Mouse (Mus musculus) midbrain, embryonic 12.5 days (tissue): Measurements from ENCODE around the gene Gm10282. TPM values are rescaled to one million over a fixed set of nuclear protein-coding genes. Genes with fewer than 3 reads are reported as not detected.

ENCODE experiments used
- ATAC-seq: fragments of 200-750 bp; cut with Nextera tagmentation; 2 replicates; pipeline ENCODE4 v1.8.0; 2017; ENCODE audit warnings: low read depth, moderate TSS enrichment, moderate library complexity; ENCODE audit not compliant: low FRiP score
- H3K27ac ChIP-seq: fragments of 300-500 bp; sonication (generic); replicated peaks from 2 replicates; pipeline ENCODE4 v1.5.1; 2016; ENCODE audit warnings: mild to moderate bottlenecking
- H3K27me3 ChIP-seq: fragments of 300-500 bp; sonication (generic); 2 replicates; pipeline ENCODE4 v1.6.1; 2016; ENCODE audit warnings: mild to moderate bottlenecking
- H3K36me3 ChIP-seq: fragments of 300-500 bp; sonication (generic); 2 replicates; pipeline ENCODE4 v1.6.1; 2016
- H3K4me1 ChIP-seq: fragments of 300-500 bp; sonication (generic); 2 replicates; pipeline ENCODE4 v1.6.1; 2016
- H3K4me2 ChIP-seq: fragments of 300-500 bp; sonication (generic); replicated peaks from 2 replicates; pipeline ENCODE4 v1.6.1; 2016; ENCODE audit warnings: mild to moderate bottlenecking, moderate library complexity
- H3K4me3 ChIP-seq: fragments of 300-500 bp; sonication (generic); 2 replicates; pipeline ENCODE4 v1.5.1; 2016; ENCODE audit warnings: mild to moderate bottlenecking
- H3K9ac ChIP-seq: fragments of 300-500 bp; sonication (generic); replicated peaks from 2 replicates; pipeline ENCODE4 v1.6.1; 2016; ENCODE audit warnings: mild to moderate bottlenecking, moderate library complexity
- H3K9me3 ChIP-seq: fragments of 300-500 bp; sonication (generic); 2 replicates; pipeline ENCODE4 v1.6.1; 2016; ENCODE audit warnings: mild to moderate bottlenecking
- WGBS: fragments of 180-500 bp; shearing (Covaris S2); methylation state at CpG from one replicate; pipeline ENCODE4 v1.1.7; 2016; 5-methylcytosine and 5-hydroxymethylcytosine counted together
- polyA plus RNA-seq: library from polyadenylated mRNA; unstranded; fragments of >200 nt; fragmentation: Nextera tagmentation; extraction: Ambion mirVana; gene quantifications from 2 replicates; pipeline ENCODE4 v1.2.1, GENCODE M21; 2016

The Gm10282 gene
- polyA plus RNA-seq, 1 experiment from 2014 or later: 25.7 TPM

GRCm38 (mm10) chr8:72285285-72285684, 19.8 kb downstream of the Gm10282 start:
- no peak overlapping the region for H3K4me2 ChIP-seq
- no peaks in the 10 kb centered on the region for H3K27me3 ChIP-seq
- H3K4me3 ChIP-seq: no peak overlapping the region
- no peak overlapping the region for H3K27ac ChIP-seq
- no peaks in the 10 kb centered on the region for H3K9me3 ChIP-seq
- 76% methylated on average over 4 of the region's 4 CpGs for WGBS
- H3K36me3 ChIP-seq: no peaks in the 10 kb centered on the region
- H3K9ac ChIP-seq: no peak overlapping the region
- ATAC-seq: no peak
- no peaks in the 10 kb centered on the region for H3K4me1 ChIP-seq

- no peak overlapping the region for H3K4me3 ChIP-seq
- ATAC-seq: no peak
- no peaks in the 10 kb centered on the region for H3K4me1 ChIP-seq
- no peaks in the 10 kb centered on the region for H3K27me3 ChIP-seq
- no peak overlapping the region for H3K27ac ChIP-seq
- 50% methylated on average over 3 of the region's 3 CpGs for WGBS
- H3K4me2 ChIP-seq: no peak overlapping the region
- H3K36me3 ChIP-seq: no peaks in the 10 kb centered on the region
- H3K9ac ChIP-seq: no peak overlapping the region
- H3K9me3 ChIP-seq: no peaks in the 10 kb centered on the region
Measured at GRCm38 (mm10) chr8:72281634-72282033, 23.4 kb downstream of the Gm10282 start.

GRCm38 (mm10) chr8:72279151-72279550, 25.9 kb downstream of the Gm10282 start:
- 76% methylated on average over 7 of the region's 7 CpGs for WGBS
- no peak for ATAC-seq
- no peak overlapping the region for H3K9ac ChIP-seq
- H3K4me2 ChIP-seq: no peak overlapping the region
- H3K9me3 ChIP-seq: no peaks in the 10 kb centered on the region
- no peaks in the 10 kb centered on the region for H3K27me3 ChIP-seq
- no peak overlapping the region for H3K4me3 ChIP-seq
- H3K27ac ChIP-seq: no peak overlapping the region
- H3K4me1 ChIP-seq: no peaks in the 10 kb centered on the region
- no peaks in the 10 kb centered on the region for H3K36me3 ChIP-seq

GRCm38 (mm10) chr8:72277244-72277643, 27.8 kb downstream of the Gm10282 start:
- no peaks in the 10 kb centered on the region for H3K36me3 ChIP-seq
- H3K27ac ChIP-seq: no peak overlapping the region
- no peak for ATAC-seq
- H3K9ac ChIP-seq: no peak overlapping the region
- no peaks in the 10 kb centered on the region for H3K9me3 ChIP-seq
- H3K4me2 ChIP-seq: no peak overlapping the region
- no peaks in the 10 kb centered on the region for H3K27me3 ChIP-seq
- H3K4me1 ChIP-seq: no peaks in the 10 kb centered on the region
- H3K4me3 ChIP-seq: no peak overlapping the region
- 92% methylated on average over 3 of the region's 3 CpGs for WGBS

- WGBS: 79% methylated on average over 5 of the region's 5 CpGs
- no peaks in the 10 kb centered on the region for H3K4me1 ChIP-seq
- no peak overlapping the region for H3K27ac ChIP-seq
- no peaks in the 10 kb centered on the region for H3K27me3 ChIP-seq
- no peak overlapping the region for H3K4me3 ChIP-seq
- H3K4me2 ChIP-seq: no peak overlapping the region
- no peaks in the 10 kb centered on the region for H3K36me3 ChIP-seq
- no peaks in the 10 kb centered on the region for H3K9me3 ChIP-seq
- H3K9ac ChIP-seq: no peak overlapping the region
- ATAC-seq: no peak
Measured at GRCm38 (mm10) chr8:72273807-72274206, 31.3 kb downstream of the Gm10282 start.

GRCm38 (mm10) chr8:72273111-72273770, 31.8 kb downstream of the Gm10282 start:
- H3K4me2 ChIP-seq: no peak overlapping the region
- no peak overlapping the region for H3K27ac ChIP-seq
- no peaks in the 10 kb centered on the region for H3K4me1 ChIP-seq
- ATAC-seq: no peak
- no peaks in the 10 kb centered on the region for H3K9me3 ChIP-seq
- H3K9ac ChIP-seq: no peak overlapping the region
- H3K36me3 ChIP-seq: no peaks in the 10 kb centered on the region
- H3K4me3 ChIP-seq: no peak overlapping the region
- WGBS: 69% methylated on average over 1 of the region's 1 CpGs
- no peaks in the 10 kb centered on the region for H3K27me3 ChIP-seq

GRCm38 (mm10) chr8:72272361-72272760, 32.7 kb downstream of the Gm10282 start:
- Histone ChIP-seq H3K27ac (no peak overlapping the region), H3K4me3 (no peak overlapping the region), H3K9ac (no peak overlapping the region), H3K4me2 (no peak overlapping the region), H3K4me1 (no peaks in the 10 kb centered on the region), H3K9me3 (no peaks in the 10 kb centered on the region), H3K36me3 (no peaks in the 10 kb centered on the region), H3K27me3 (no peaks in the 10 kb centered on the region)
- WGBS: 19% methylated on average over 3 of the region's 3 CpGs
- ATAC-seq: no peak

- no peak overlapping the region for H3K4me3 ChIP-seq
- 76% methylated on average over 3 of the region's 3 CpGs for WGBS
- no peak for ATAC-seq
Measured at GRCm38 (mm10) chr8:72271691-72272090, 33.4 kb downstream of the Gm10282 start.

GRCm38 (mm10) chr8:72271051-72271660, 33.9 kb downstream of the Gm10282 start:
- H3K9ac ChIP-seq: no peak overlapping the region
- 78% methylated on average over 11 of the region's 11 CpGs for WGBS
- H3K27me3 ChIP-seq: no peaks in the 10 kb centered on the region
- no peak overlapping the region for H3K4me2 ChIP-seq
- H3K9me3 ChIP-seq: no peaks in the 10 kb centered on the region
- H3K4me3 ChIP-seq: no peak overlapping the region
- no peak for ATAC-seq
- no peaks in the 10 kb centered on the region for H3K4me1 ChIP-seq
- H3K36me3 ChIP-seq: no peaks in the 10 kb centered on the region
- H3K27ac ChIP-seq: no peak overlapping the region

More at GRCm38 (mm10) chr8:72271691-72272090, 33.4 kb downstream of the Gm10282 start:
- no peaks in the 10 kb centered on the region for H3K27me3 ChIP-seq
- H3K4me1 ChIP-seq: no peaks in the 10 kb centered on the region
- H3K9me3 ChIP-seq: no peaks in the 10 kb centered on the region
- H3K9ac ChIP-seq: no peak overlapping the region
- no peak overlapping the region for H3K4me2 ChIP-seq
- H3K27ac ChIP-seq: no peak overlapping the region
- H3K36me3 ChIP-seq: no peaks in the 10 kb centered on the region

- H3K4me1 ChIP-seq: no peaks in the 10 kb centered on the region
- no peak overlapping the region for H3K9ac ChIP-seq
- no peak overlapping the region for H3K27ac ChIP-seq
- no peaks in the 10 kb centered on the region for H3K9me3 ChIP-seq
- H3K4me2 ChIP-seq: no peak overlapping the region
- no peaks in the 10 kb centered on the region for H3K36me3 ChIP-seq
- no peaks in the 10 kb centered on the region for H3K27me3 ChIP-seq
- no peak overlapping the region for H3K4me3 ChIP-seq
- no peak for ATAC-seq
- WGBS: 92% methylated on average over 12 of the region's 12 CpGs
Measured at GRCm38 (mm10) chr8:72270606-72271005, 34.5 kb downstream of the Gm10282 start.

GRCm38 (mm10) chr8:72268356-72268755, 36.7 kb downstream of the Gm10282 start:
- H3K4me1 ChIP-seq: no peaks in the 10 kb centered on the region
- no peak overlapping the region for H3K9ac ChIP-seq
- H3K27me3 ChIP-seq: no peaks in the 10 kb centered on the region
- WGBS: 88% methylated on average over 15 of the region's 15 CpGs
- H3K9me3 ChIP-seq: no peaks in the 10 kb centered on the region
- H3K27ac ChIP-seq: no peak overlapping the region; the same call in 1 of the 2 replicates
- no peak for ATAC-seq
- H3K4me2 ChIP-seq: no peak overlapping the region
- H3K4me3 ChIP-seq: no peak overlapping the region
- H3K36me3 ChIP-seq: no peaks in the 10 kb centered on the region

- Histone ChIP-seq H3K27ac (no peak overlapping the region), H3K9me3 (no peaks in the 10 kb centered on the region), H3K4me3 (no peak overlapping the region), H3K4me1 (no peaks in the 10 kb centered on the region), H3K36me3 (no peaks in the 10 kb centered on the region), H3K4me2 (no peak overlapping the region), H3K9ac (no peak overlapping the region), H3K27me3 (no peaks in the 10 kb centered on the region; the same call in 1 of the 2 replicates)
- 94% methylated on average over 8 of the region's 8 CpGs for WGBS
- ATAC-seq: no peak
Measured at GRCm38 (mm10) chr8:72267106-72267505, 38.0 kb downstream of the Gm10282 start.
